Comparison of ENCODE assay signal across 11 mouse cellular contexts in the genomic region with DNA sequence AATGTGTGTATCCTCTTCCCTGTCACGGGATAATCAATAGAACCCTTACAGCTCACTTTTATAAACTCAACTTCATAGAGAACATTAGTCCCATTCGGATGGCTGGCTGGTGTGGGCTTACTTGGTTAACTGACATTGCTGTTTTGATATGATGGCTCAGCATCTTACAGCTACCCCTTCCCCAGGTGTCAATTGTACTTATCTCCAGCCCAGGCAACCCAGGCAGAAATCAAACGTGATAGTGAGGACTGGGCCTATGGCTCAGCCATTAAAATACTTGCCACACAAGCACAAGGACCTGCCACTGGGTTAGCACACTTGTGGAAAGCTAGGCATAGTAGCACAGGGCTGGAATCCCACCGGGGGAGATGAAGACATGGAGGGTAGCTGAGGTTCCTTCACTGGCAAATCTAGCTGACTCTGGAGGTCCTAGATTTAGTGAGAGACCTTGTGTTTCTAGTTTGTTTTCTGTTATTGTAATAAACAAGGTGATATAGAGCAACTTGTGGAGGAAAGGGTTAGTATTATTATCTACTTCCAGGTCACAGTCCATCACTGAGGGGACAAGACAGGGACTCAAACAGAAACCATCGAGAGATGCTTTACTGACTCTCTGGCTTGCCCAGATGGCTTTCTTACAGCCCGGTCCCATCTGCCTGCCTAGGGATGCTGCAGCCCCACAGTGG.
"Had no signal": no experiment of that assay in that cellular context is flagged by ENCODE, and none has a peak within 500 bp of the region (broad histone marks: within the 10 kb centered on the region; RNA-seq: fewer than 3 reads in every experiment).

No protein-coding gene starts in this region.

- H3K9ac ChIP-seq: neural tube, embryonic 12.5 days; stomach, embryonic 15.5 days had no signal

- H3K27me3 ChIP-seq: neural tube, embryonic 12.5 days; stomach, embryonic 15.5 days had no signal

- H3K4me2 ChIP-seq: neural tube, embryonic 12.5 days; stomach, embryonic 15.5 days had no signal

- ATAC-seq: lung, postnatal 0 days had no signal

- H3K9me3 ChIP-seq: limb, embryonic 10.5 days; neural tube, embryonic 12.5 days; stomach, embryonic 15.5 days had no signal

- H3K4me1 ChIP-seq: neural tube, embryonic 12.5 days had no signal

- H3K4me3 ChIP-seq: limb, embryonic 10.5 days; neural tube, embryonic 12.5 days; stomach, embryonic 15.5 days had no signal

- DNase-seq: lung, adult 2 months; lung, postnatal 36 days; midbrain, embryonic 14.5 days; retina, postnatal 1 day; right cerebral cortex, postnatal 4 days; thymus, postnatal 36 days had no signal

- H3K27ac ChIP-seq: kidney, postnatal 0 days; limb, embryonic 10.5 days; neural tube, embryonic 12.5 days; stomach, embryonic 15.5 days had no signal

- H3K36me3 ChIP-seq: limb, embryonic 10.5 days; neural tube, embryonic 12.5 days; stomach, embryonic 15.5 days had no signal
